Mouse (Mus musculus): ENCODE results near the gene Slc31a1. TPM values are rescaled to one million over a fixed set of nuclear protein-coding genes. Genes with fewer than 3 reads are reported as not detected.

Slc31a1 gene
- total and polyA plus RNA-seq, 3 experiments, result 20.6 to 46.5 (median 37.5) TPM

DNA sequence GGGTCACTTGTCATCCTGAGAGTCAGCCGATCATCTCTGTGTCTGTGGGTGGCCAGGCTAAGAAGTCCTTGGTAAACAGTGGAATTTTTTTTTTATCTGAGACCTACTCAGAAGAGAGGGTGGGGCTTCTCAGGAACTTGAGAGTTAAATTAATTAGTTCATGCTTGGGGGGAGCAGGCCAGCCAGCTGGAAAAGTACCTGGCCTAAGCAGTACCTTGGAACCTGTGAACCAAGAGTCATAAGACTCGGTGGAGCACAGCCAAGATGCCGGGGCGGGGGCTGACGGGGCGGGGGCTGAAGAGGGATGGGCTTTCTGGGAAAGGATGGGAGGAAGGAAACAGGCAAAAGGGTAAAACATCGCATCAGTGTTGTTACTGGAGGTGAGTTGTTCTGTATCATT, 77.3 kb downstream of the Slc31a1 start:
- Histone ChIP-seq H3K79me2 (ENCODE audit: control insufficient read depth, insufficient read depth, low read length, poor library complexity) (no peaks in the 10 kb centered on the region), H3K9me3 (replicated peaks; ENCODE audit: insufficient read depth, low read length) (no peaks in the 10 kb centered on the region), H3K4me1 (ENCODE audit: control insufficient read depth in 1 of 2, insufficient read depth in 2 of 2, low read length in 2 of 2) (0 out of 4 replicates have a peak, but pooled peaks cover 0 to 3% of the 10 kb centered on the region in 2 experiments), H3K27me3 (ENCODE audit: control insufficient read depth in 1 of 2, insufficient read depth in 2 of 2, low read length in 2 of 2) (no peaks in the 10 kb centered on the region), H3K9ac (ENCODE audit: control insufficient read depth, low read depth, low read length, poor library complexity, severe bottlenecking) (no peak overlapping the region), H3K27ac (ENCODE audit: control insufficient read depth, low read depth, low read length) (no peak overlapping the region), H3K36me3 (ENCODE audit: control insufficient read depth in 1 of 2, insufficient read depth in 2 of 2, low read length in 2 of 2) (no peaks in the 10 kb centered on the region), H3K4me3 (ENCODE audit: control insufficient read depth in 1 of 2, insufficient read depth in 1 of 2, low read depth in 2 of 2, low read length in 2 of 2) (no peak overlapping the region)
- TF ChIP-seq USF2 (IDR thresholded peaks at IDR 0.05; ENCODE audit: borderline replicate concordance in 1 of 2, insufficient read depth in 1 of 2, low read depth in 1 of 2, low read length in 2 of 2), result no peak
- no peak for DNase-seq (ENCODE audit: low read depth, low spot score)

DNA sequence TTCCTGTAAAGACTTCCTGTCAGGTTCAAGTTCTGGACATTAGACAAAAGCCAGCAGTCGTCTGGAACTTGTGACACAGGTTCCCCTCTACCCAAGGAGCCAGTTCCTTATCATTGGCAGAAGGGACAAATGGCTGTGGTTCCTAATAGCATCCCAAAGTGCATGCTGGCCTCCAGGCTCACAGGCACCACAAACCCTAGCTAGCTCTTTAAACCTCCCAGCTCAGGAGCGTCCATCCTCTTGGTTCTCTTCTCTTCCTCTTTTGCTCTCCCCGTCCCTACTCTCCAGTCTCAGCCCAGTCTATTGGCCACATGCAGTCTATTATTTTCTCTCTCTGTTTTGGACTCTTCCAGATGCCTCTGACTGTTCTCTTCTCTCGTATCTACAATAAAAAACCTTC, 79.3 kb downstream of the Slc31a1 start:
- Histone ChIP-seq H3K4me1 (ENCODE audit: control insufficient read depth in 1 of 2, insufficient read depth in 2 of 2, low read length in 2 of 2) (0 out of 4 replicates have a peak, but pooled peaks cover 0 to 3% of the 10 kb centered on the region in 2 experiments), H3K79me2 (ENCODE audit: control insufficient read depth, insufficient read depth, low read length, poor library complexity) (no peaks in the 10 kb centered on the region)

DNA sequence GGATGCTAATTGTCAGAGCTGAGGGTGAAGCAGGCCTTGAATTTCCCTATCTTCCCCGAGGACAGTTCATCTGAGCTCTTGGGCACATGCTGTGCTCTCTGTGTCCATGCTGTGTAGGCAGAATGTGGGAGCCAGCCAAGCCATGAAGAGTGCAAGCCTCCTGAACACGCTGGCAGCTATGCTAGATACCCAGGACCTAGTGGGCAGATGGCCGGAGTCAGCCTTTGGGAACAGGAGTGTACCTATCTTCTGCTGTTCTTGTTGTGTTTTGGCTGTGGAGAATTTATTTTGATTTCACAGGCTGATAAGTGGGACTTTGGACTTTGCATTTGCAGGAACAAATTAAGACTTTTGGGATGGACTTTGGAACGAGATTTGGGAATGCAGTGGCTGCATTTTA, 80.0 kb downstream of the Slc31a1 start:
- DNase-seq (ENCODE audit: low read depth, low spot score), result no peak
- TF ChIP-seq POLR2A (IDR thresholded peaks at IDR 0.05; ENCODE audit: control insufficient read depth in 1 of 2, insufficient read depth in 1 of 2, low read depth in 1 of 2, low read length in 2 of 2, poor library complexity in 1 of 2) (no peak), BHLHE40 (IDR thresholded peaks at IDR 0.05; ENCODE audit: borderline replicate concordance, low read depth, low read length) (no peak), GATA1 (IDR thresholded peaks at IDR 0.05; ENCODE audit: low read depth, low read length) (no peak), HCFC1 (IDR thresholded peaks at IDR 0.05; ENCODE audit: low read depth, low read length) (no peak), TCF12 (IDR thresholded peaks at IDR 0.05; ENCODE audit: low read depth, low read length) (no peak), MEF2A (IDR thresholded peaks at IDR 0.05; ENCODE audit: extremely low read depth, insufficient replicate concordance, low read depth, low read length, poor library complexity, severe bottlenecking) (no peak)
- Histone ChIP-seq H3K79me2 (ENCODE audit: control insufficient read depth, insufficient read depth, low read length, poor library complexity) (no peaks in the 10 kb centered on the region), H3K36me3 (ENCODE audit: control insufficient read depth in 1 of 2, insufficient read depth in 2 of 2, low read length in 2 of 2) (no peaks in the 10 kb centered on the region), H3K9ac (ENCODE audit: control insufficient read depth, low read depth, low read length, poor library complexity, severe bottlenecking) (no peak overlapping the region), H3K4me1 (ENCODE audit: control insufficient read depth in 1 of 2, insufficient read depth in 2 of 2, low read length in 2 of 2) (0 out of 4 replicates have a peak, but pooled peaks cover 0 to 3% of the 10 kb centered on the region in 2 experiments), H3K9me3 (replicated peaks; ENCODE audit: insufficient read depth, low read length) (no peaks in the 10 kb centered on the region), H3K27me3 (ENCODE audit: control insufficient read depth in 1 of 2, insufficient read depth in 2 of 2, low read length in 2 of 2) (no peaks in the 10 kb centered on the region), H3K27ac (ENCODE audit: control insufficient read depth, low read depth, low read length) (no peak overlapping the region), H3K4me3 (ENCODE audit: control insufficient read depth in 1 of 2, insufficient read depth in 1 of 2, low read depth in 2 of 2, low read length in 2 of 2) (no peak overlapping the region)

More for the DNA sequence above, 79.3 kb downstream of the Slc31a1 start:
- H3K27ac ChIP-seq (ENCODE audit: control insufficient read depth, low read depth, low read length), result no peak overlapping the region
- DNase-seq (ENCODE audit: low read depth, low spot score), result no peak
- H3K27me3 ChIP-seq (ENCODE audit: control insufficient read depth in 1 of 2, insufficient read depth in 2 of 2, low read length in 2 of 2), result no peaks in the 10 kb centered on the region
- no peak overlapping the region for H3K4me3 ChIP-seq (ENCODE audit: control insufficient read depth in 1 of 2, insufficient read depth in 1 of 2, low read depth in 2 of 2, low read length in 2 of 2)
- no peaks in the 10 kb centered on the region for H3K9me3 ChIP-seq (replicated peaks; ENCODE audit: insufficient read depth, low read length)
- no peaks in the 10 kb centered on the region for H3K36me3 ChIP-seq (ENCODE audit: control insufficient read depth in 1 of 2, insufficient read depth in 2 of 2, low read length in 2 of 2)
- TF ChIP-seq MEF2A (IDR thresholded peaks at IDR 0.05; ENCODE audit: extremely low read depth, insufficient replicate concordance, low read depth, low read length, poor library complexity, severe bottlenecking), result no peak
- no peak for TF ChIP-seq POLR2AphosphoS5 (IDR thresholded peaks at IDR 0.05; ENCODE audit: borderline replicate concordance, low read depth, low read length)
- no peak for TF ChIP-seq NRF1 (IDR thresholded peaks at IDR 0.05; ENCODE audit: insufficient read depth, low read depth, low read length, poor library complexity, severe bottlenecking)
- TF ChIP-seq MAX (IDR thresholded peaks at IDR 0.05; ENCODE audit: low read length), result no peak
- TF ChIP-seq MAFK (IDR thresholded peaks at IDR 0.05; ENCODE audit: borderline replicate concordance, low read depth, low read length), result no peak
- no peak for TF ChIP-seq ZKSCAN1 (IDR thresholded peaks at IDR 0.05; ENCODE audit: low read depth, low read length)
- TF ChIP-seq USF1 (IDR thresholded peaks at IDR 0.05; ENCODE audit: low read depth, low read length), result no peak
- no peak for TF ChIP-seq TBP (IDR thresholded peaks at IDR 0.05; ENCODE audit: low read depth, low read length)
- no peak for TF ChIP-seq ETS1 (IDR thresholded peaks at IDR 0.05; ENCODE audit: low read depth, low read length)
- TF ChIP-seq E2F4 (IDR thresholded peaks at IDR 0.05; ENCODE audit: borderline replicate concordance, low read depth, low read length), result no peak
- no peak overlapping the region for H3K9ac ChIP-seq (ENCODE audit: control insufficient read depth, low read depth, low read length, poor library complexity, severe bottlenecking)
